9 mouse cellular contexts compared by ENCODE assay signal in genomic region chr11:60338291-60338690, GRCm38 (mm10). TPM values are rescaled to one million over a fixed set of nuclear protein-coding genes. Genes with fewer than 3 reads are reported as not detected.
DNase-seq lines count a peak whose midpoint lies in the region; ATAC-seq lines count a peak whose summit lies in the region.
"Had no signal": no experiment of that assay in that cellular context is flagged by ENCODE, and none has a peak within 500 bp of the region (broad histone marks: within the 10 kb centered on the region; RNA-seq: fewer than 3 reads in every experiment).

No protein-coding gene starts in this region.

- H3K27ac ChIP-seq in forebrain, embryonic 11.5 days (ENCODE audit: low read depth, low read length), result no peak overlapping the region
- no peak overlapping the region for H3K27ac ChIP-seq in forebrain, embryonic 13.5 days
- H3K27ac ChIP-seq in midbrain, embryonic 11.5 days (ENCODE audit: low read depth, low read length), result no peak overlapping the region
- H3K27ac ChIP-seq in midbrain, embryonic 13.5 days, result no peak overlapping the region
- H3K27ac ChIP-seq: neural tube, embryonic 12.5 days had no signal

- H3K4me2 ChIP-seq in forebrain, embryonic 11.5 days (ENCODE audit: low read depth, low read length, severe bottlenecking), result no peak overlapping the region
- H3K4me2 ChIP-seq in forebrain, embryonic 13.5 days, result no peak overlapping the region
- H3K4me2 ChIP-seq in midbrain, embryonic 11.5 days, result no peak overlapping the region
- no peak overlapping the region for H3K4me2 ChIP-seq in midbrain, embryonic 13.5 days (replicated peaks)
- H3K4me2 ChIP-seq: neural tube, embryonic 12.5 days had no signal

- ATAC-seq in forebrain, embryonic 11.5 days (replicated peaks; ENCODE audit: low FRiP score), result no peak
- no peak for ATAC-seq in forebrain, embryonic 13.5 days
- ATAC-seq in midbrain, embryonic 11.5 days (ENCODE audit: low FRiP score), result no peak
- no peak for ATAC-seq in midbrain, embryonic 13.5 days

- H3K36me3 ChIP-seq in forebrain, embryonic 11.5 days (ENCODE audit: control insufficient read depth, insufficient read depth, low read length), result no peaks in the 10 kb centered on the region
- H3K36me3 ChIP-seq in forebrain, embryonic 13.5 days (ENCODE audit: poor library complexity, severe bottlenecking), result peaks cover 4% of the 10 kb centered on the region
- no peaks in the 10 kb centered on the region for H3K36me3 ChIP-seq in midbrain, embryonic 11.5 days (ENCODE audit: control insufficient read depth, insufficient read depth, low read length)
- peaks cover 6% of the 10 kb centered on the region; the same call in 1 of the 2 replicates for H3K36me3 ChIP-seq in midbrain, embryonic 13.5 days
- H3K36me3 ChIP-seq: neural tube, embryonic 12.5 days had no signal

- WGBS in forebrain, embryonic 11.5 days, result 67% methylated on average over 4 of the region's 4 CpGs
- WGBS in forebrain, embryonic 13.5 days, result 73% methylated on average over 4 of the region's 4 CpGs
- 58% methylated on average over 4 of the region's 4 CpGs for WGBS in midbrain, embryonic 11.5 days
- WGBS in midbrain, embryonic 13.5 days, result 62% methylated on average over 4 of the region's 4 CpGs

- H3K9me3 ChIP-seq in forebrain, embryonic 11.5 days (ENCODE audit: control insufficient read depth, low read length), result no peaks in the 10 kb centered on the region
- H3K9me3 ChIP-seq in forebrain, embryonic 13.5 days (replicated peaks), result no peaks in the 10 kb centered on the region
- H3K9me3 ChIP-seq in midbrain, embryonic 11.5 days (ENCODE audit: control insufficient read depth, low read length), result no peaks in the 10 kb centered on the region
- H3K9me3 ChIP-seq in midbrain, embryonic 13.5 days, result no peaks in the 10 kb centered on the region
- H3K9me3 ChIP-seq: neural tube, embryonic 12.5 days had no signal

- H3K4me1 ChIP-seq in forebrain, embryonic 11.5 days (replicated peaks; ENCODE audit: control insufficient read depth, insufficient read depth, low read length), result no peaks in the 10 kb centered on the region
- H3K4me1 ChIP-seq in forebrain, embryonic 13.5 days, result peaks cover 12% of the 10 kb centered on the region
- H3K4me1 ChIP-seq in midbrain, embryonic 11.5 days (ENCODE audit: control insufficient read depth, insufficient read depth, low read length), result no peaks in the 10 kb centered on the region
- 0 out of 2 replicates have a peak, but pooled peaks cover 3% of the 10 kb centered on the region for H3K4me1 ChIP-seq in midbrain, embryonic 13.5 days (replicated peaks)
- H3K4me1 ChIP-seq: neural tube, embryonic 12.5 days had no signal

- H3K9ac ChIP-seq in forebrain, embryonic 11.5 days (ENCODE audit: low read length), result no peak overlapping the region
- no peak overlapping the region for H3K9ac ChIP-seq in forebrain, embryonic 13.5 days
- H3K9ac ChIP-seq in midbrain, embryonic 11.5 days (ENCODE audit: low read length), result no peak overlapping the region
- no peak overlapping the region for H3K9ac ChIP-seq in midbrain, embryonic 13.5 days (replicated peaks)
- H3K9ac ChIP-seq: neural tube, embryonic 12.5 days had no signal

- no peaks in the 10 kb centered on the region for H3K27me3 ChIP-seq in forebrain, embryonic 11.5 days (ENCODE audit: control insufficient read depth, insufficient read depth, low read length)
- H3K27me3 ChIP-seq in forebrain, embryonic 13.5 days, result no peaks in the 10 kb centered on the region
- H3K27me3 ChIP-seq in midbrain, embryonic 11.5 days (ENCODE audit: control insufficient read depth, insufficient read depth, low read length), result no peaks in the 10 kb centered on the region
- H3K27me3 ChIP-seq in midbrain, embryonic 13.5 days, result no peaks in the 10 kb centered on the region
- H3K27me3 ChIP-seq: neural tube, embryonic 12.5 days had no signal

- DNase-seq in forebrain, embryonic 11.5 days (ENCODE audit: low spot score), result peak; percentile 64
- peak; percentile 91 for DNase-seq in midbrain, embryonic 11.5 days (ENCODE audit: low spot score, missing footprints)
- DNase-seq in c-Kit-positive CD71-positive TER-119-positive erythroid progenitor cells, embryonic 14.5 days (ENCODE audit: low spot score), result peak; percentile 39
- peak; percentile 73 to 75 for DNase-seq in kidney, postnatal 4 days
- DNase-seq in retina, postnatal 1 day, result peak; percentile 38
- DNase-seq in urinary bladder, adult 2 months (ENCODE audit: low spot score), result no peak

- no peak overlapping the region for H3K4me3 ChIP-seq in forebrain, embryonic 11.5 days (ENCODE audit: low read depth, low read length)
- H3K4me3 ChIP-seq in forebrain, embryonic 13.5 days, result no peak overlapping the region
- no peak overlapping the region for H3K4me3 ChIP-seq in midbrain, embryonic 11.5 days (ENCODE audit: low read depth, low read length)
- H3K4me3 ChIP-seq in midbrain, embryonic 13.5 days (replicated peaks), result no peak overlapping the region
- H3K4me3 ChIP-seq: neural tube, embryonic 12.5 days had no signal

RNA-seq across cellular contexts. Expression of gene Tom1l2, which starts 14.4 kb away (rescaled TPM):
- 18.0 and 19.5 TPM in 2 replicates for polyA plus RNA-seq in forebrain, embryonic 11.5 days (2014; fragmentation: Nextera tagmentation; extraction: Ambion mirVana)
- polyA plus RNA-seq in forebrain, embryonic 13.5 days (2015; fragmentation: Nextera tagmentation; extraction: Ambion mirVana), result 29.7 and 35.3 TPM in 2 replicates
- 12.1 and 12.8 TPM in 2 replicates for polyA plus RNA-seq in midbrain, embryonic 11.5 days (2014; fragmentation: Nextera tagmentation; extraction: Ambion mirVana)
- polyA plus RNA-seq in midbrain, embryonic 13.5 days (2015; fragmentation: Nextera tagmentation; extraction: Ambion mirVana), result 47.8 and 50.1 TPM in 2 replicates
- polyA plus RNA-seq in urinary bladder, adult 2 months (2012; rRNA removed), result 71.5 and 86.7 TPM in 2 replicates

RNA-seq across cellular contexts. Expression of gene Drc3, which starts 14.8 kb away (rescaled TPM):
- 1.6 and 2.1 TPM in 2 replicates for polyA plus RNA-seq in forebrain, embryonic 11.5 days (2014; fragmentation: Nextera tagmentation; extraction: Ambion mirVana)
- 3.1 and 5.8 TPM in 2 replicates for polyA plus RNA-seq in forebrain, embryonic 13.5 days (2015; fragmentation: Nextera tagmentation; extraction: Ambion mirVana)
- 2.0 and 2.4 TPM in 2 replicates for polyA plus RNA-seq in midbrain, embryonic 11.5 days (2014; fragmentation: Nextera tagmentation; extraction: Ambion mirVana)
- 4.3 and 5.1 TPM in 2 replicates for polyA plus RNA-seq in midbrain, embryonic 13.5 days (2015; fragmentation: Nextera tagmentation; extraction: Ambion mirVana)
- 2.3 and 2.7 TPM in 2 replicates for polyA plus RNA-seq in urinary bladder, adult 2 months (2012; rRNA removed)
